Mouse (Mus musculus): ENCODE results near the gene Eya3.
"Not testable (repeated sequence)": the region's sequence is repeated elsewhere in the genome, so short reads cannot be mapped to it uniquely, and the experiment has no call there.

The Eya3 gene

GRCm38 (mm10) chr4:132647439-132647838 lies 8.7 kb downstream of the Eya3 start:
- peak; percentile 42 for DNase-seq (ENCODE audit: low read depth)

- no peak for DNase-seq (ENCODE audit: low read depth)
Observed at GRCm38 (mm10) chr4:132649271-132649999, 10.6 kb downstream of the Eya3 start.

GRCm38 (mm10) chr4:132652842-132653241 lies 14.1 kb downstream of the Eya3 start:
- no peak for DNase-seq (ENCODE audit: low read depth)

DNA sequence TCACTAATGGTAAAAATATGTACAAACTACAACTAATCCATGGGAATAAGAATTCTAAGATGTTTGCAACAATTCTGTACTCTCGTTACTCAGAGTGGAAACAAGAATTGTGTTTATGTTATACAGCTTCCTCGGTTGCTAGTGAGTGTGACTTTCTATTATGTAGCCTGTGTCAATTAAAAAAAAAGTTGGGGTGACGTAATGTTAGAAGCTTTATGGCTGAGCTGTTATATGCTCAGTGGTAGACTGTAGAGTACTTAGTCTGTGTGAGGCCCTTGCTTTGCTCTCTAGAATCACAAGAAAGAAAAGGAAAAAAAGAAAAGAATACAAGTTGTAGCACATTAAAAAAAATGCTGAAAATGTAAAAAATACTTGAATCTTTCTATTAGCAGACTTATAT lies 15.0 kb downstream of the Eya3 start:
- DNase-seq (ENCODE audit: low read depth): no peak

DNA sequence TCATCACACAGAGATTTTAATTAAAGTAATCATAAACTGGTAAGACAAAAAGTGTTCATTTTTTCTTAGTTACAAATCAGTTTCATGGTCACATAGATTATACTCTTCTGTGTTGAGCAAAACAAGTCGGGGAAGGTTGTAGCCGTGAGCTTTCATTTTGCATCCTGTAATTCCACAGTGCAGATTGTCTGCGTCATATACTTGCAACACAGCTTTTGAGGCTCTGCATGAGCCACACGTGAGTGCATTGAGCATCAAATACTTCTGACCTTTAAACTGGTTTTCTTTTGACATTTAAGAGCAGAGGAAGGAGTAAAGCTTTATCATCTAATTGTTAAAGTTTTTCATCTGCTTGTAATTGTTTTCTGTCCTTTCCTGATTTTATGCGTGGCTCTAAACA lies 16.5 kb downstream of the Eya3 start:
- DNase-seq (ENCODE audit: low read depth): peak; percentile 61

- peak; percentile 75 for DNase-seq (ENCODE audit: low read depth)
Observed at GRCm38 (mm10) chr4:132659106-132659505, 20.3 kb downstream of the Eya3 start.

DNA sequence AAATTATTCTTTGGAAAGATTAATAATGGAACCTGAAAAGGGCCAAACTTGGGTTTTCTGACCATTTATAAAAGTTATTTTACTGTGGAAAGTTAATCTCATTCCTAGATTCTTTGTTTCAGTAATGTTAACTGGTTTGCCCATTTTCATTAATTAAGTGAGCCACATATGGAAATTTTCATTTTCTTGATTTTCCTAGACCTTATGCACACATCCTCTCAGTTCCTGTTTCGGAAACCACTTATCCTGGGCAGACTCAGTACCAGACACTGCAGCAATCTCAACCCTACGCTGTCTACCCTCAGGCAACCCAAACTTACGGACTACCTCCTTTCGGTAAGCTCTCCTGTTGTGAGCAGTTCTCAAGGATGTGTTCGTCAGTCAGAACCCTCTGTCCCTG lies 33.9 kb downstream of the Eya3 start:
- no peak for DNase-seq (ENCODE audit: low read depth)

GRCm38 (mm10) chr4:132676771-132677539 lies 38.2 kb downstream of the Eya3 start:
- DNase-seq (ENCODE audit: low read depth): peak; percentile 66

GRCm38 (mm10) chr4:132689634-132690033 lies 50.8 kb downstream of the Eya3 start:
- no peak for DNase-seq (ENCODE audit: low read depth)

GRCm38 (mm10) chr4:132693366-132693765 lies 54.6 kb downstream of the Eya3 start:
- DNase-seq (ENCODE audit: low read depth): no peak

- DNase-seq (ENCODE audit: low read depth): no peak
Observed at GRCm38 (mm10) chr4:132702076-132702475, 63.3 kb downstream of the Eya3 start.

DNA sequence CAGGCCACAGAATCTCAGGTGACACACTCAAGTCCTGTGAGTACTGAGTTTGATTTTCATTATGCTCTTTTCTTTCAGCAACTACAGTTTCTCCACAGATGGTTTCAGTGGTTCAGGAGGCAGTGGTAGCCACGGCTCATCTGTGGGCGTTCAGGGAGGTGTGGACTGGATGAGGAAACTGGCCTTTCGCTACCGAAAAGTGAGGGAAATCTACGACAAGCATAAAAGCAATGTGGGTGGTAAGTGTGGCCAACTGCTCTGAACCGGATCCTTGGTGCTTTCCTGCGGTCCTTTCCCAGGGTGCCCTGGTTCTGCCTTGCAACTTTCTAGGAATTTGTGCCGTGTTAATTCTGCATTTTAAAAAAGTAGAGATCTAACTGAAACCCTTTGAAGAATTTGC lies 68.1 kb downstream of the Eya3 start:
- no peak for DNase-seq (ENCODE audit: low read depth)

DNA sequence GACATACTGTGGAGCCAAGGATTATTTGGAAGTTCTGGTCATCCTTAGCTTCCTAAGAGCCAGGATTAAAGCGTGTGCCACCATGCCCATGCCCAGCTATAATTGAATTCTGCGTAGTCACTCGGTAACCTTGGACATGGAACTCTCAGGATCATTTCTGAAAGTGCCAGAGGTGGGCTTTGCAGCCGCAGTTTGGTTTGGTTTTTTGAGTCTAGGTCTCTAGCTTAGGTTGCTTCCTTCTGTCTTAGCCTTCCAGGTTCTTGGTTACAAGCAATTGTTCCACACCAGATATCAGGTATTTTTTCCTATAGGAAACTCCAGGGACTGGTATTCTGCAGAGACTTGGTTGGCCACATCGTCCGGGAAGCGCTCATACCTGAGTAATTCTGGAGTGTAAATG lies 74.4 kb downstream of the Eya3 start:
- DNase-seq (ENCODE audit: low read depth): no peak

DNA sequence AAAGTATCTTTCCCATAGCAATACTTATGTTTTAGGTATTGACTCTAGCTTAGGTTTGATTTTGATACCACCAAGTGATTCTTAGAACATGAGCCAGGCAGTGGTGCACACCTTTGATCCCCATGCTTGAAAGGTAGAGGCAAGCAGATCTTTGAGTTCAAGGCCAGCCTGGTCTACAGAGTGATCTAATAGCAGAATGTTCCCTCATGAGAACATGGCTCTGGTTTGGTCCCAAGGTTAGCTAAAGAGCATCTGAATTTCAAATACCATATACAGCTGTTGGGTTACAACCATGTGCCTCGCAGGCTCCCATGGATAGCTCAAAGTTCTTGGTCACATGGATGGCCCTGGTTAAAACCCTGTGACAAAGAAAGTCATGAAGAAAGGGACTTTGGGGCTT lies 79.5 kb downstream of the Eya3 start:
- DNase-seq (ENCODE audit: low read depth): no peak

- no peak for DNase-seq (ENCODE audit: low read depth)
Observed at GRCm38 (mm10) chr4:132728233-132728632, 89.4 kb downstream of the Eya3 start.

- DNase-seq (ENCODE audit: low read depth): no peak
Observed at GRCm38 (mm10) chr4:132731616-132732015, 92.8 kb downstream of the Eya3 start.

DNA sequence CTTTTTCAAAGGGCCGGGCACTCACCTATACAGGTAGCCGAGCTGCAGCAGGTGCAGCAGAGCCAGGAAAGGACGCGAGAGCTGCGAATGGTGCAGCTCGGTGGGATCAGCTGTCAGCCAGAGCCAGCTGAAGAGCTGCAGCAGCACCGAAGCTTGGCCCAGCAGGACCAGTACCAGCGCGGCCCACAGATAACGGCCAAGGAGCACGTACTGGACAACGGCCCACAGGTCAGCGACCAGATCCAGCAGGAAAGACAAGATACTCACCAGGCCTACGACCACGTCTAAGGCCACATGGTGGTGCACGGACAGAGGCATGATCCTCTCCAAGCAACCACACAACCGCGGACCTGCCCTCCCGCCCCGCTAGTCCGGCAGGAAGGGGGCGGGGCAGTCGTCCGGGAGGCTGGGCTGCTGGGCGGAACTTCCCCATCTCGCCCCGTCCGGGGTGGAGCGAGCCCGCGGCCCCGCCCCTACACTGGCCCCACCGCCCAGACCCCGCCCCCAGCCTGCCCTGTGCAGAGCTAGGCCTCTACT lies 93.4 kb downstream of the Eya3 start, which contains the start of gene Xkr8:
Gene Xkr8, minus strand, starts transcription at position 399 of the 537 bp plus-strand sequence.
- DNase-seq (ENCODE audit: low read depth): peak; percentile 79

- DNase-seq (ENCODE audit: low read depth): no peak
Observed at GRCm38 (mm10) chr4:132733071-132733770, 94.4 kb downstream of the Eya3 start.

- DNase-seq (ENCODE audit: low read depth): no peak
Observed at GRCm38 (mm10) chr4:132734766-132735165, 96.0 kb downstream of the Eya3 start.

GRCm38 (mm10) chr4:132735389-132735788 lies 96.6 kb downstream of the Eya3 start:
- DNase-seq (ENCODE audit: low read depth): no peak

GRCm38 (mm10) chr4:132735894-132736293 lies 97.1 kb downstream of the Eya3 start:
- no peak for DNase-seq (ENCODE audit: low read depth)

- not testable (repeated sequence) for DNase-seq (ENCODE audit: low read depth)
Observed at GRCm38 (mm10) chr4:132737154-132737553, 98.4 kb downstream of the Eya3 start.

Data from naive thymus-derived CD4-positive, alpha-beta T cell, adult 2 months (primary cell).